Mouse (Mus musculus) hindbrain, embryonic 11.5 days (tissue): ENCODE measurements around the gene Zbtb3. TPM values are rescaled to one million over a fixed set of nuclear protein-coding genes. Genes with fewer than 3 reads are reported as not detected.

Source experiments
- polyA plus RNA-seq: library from polyadenylated mRNA; unstranded; fragments of >200 nt; fragmentation: Nextera tagmentation; extraction: Ambion mirVana; gene quantifications from 2 replicates; pipeline ENCODE4 v1.2.1, GENCODE M21; 2014

Gene Zbtb3
- polyA plus RNA-seq, 1 experiment from 2014 or later: 7.5 TPM

Other genes starting within 250 kb of the Zbtb3 start
- 0.08 and 0.45 TPM in 2 replicates for gene Slc22a8, start 211.3 kb upstream of the Zbtb3 start, polyA plus RNA-seq
- 0.77 and 0.88 TPM in 2 replicates for gene Slc22a6, start 184.5 kb upstream of the Zbtb3 start, polyA plus RNA-seq
- 0.13 and 0.20 TPM in 2 replicates for gene Chrm1, start 138.8 kb upstream of the Zbtb3 start, polyA plus RNA-seq
- gene Slc3a2, start 79.2 kb upstream of the Zbtb3 start, polyA plus RNA-seq: 123 and 136 TPM in 2 replicates
- 83.6 and 87.1 TPM in 2 replicates for gene Wdr74, start 66.7 kb upstream of the Zbtb3 start, polyA plus RNA-seq
- 1.6 and 2.6 TPM in 2 replicates for gene 1700092M07Rik, start 61.8 kb upstream of the Zbtb3 start, polyA plus RNA-seq
- 100 and 111 TPM in 2 replicates for gene Stx5a, start 61.1 kb upstream of the Zbtb3 start, polyA plus RNA-seq
- 213 and 224 TPM in 2 replicates for gene Nxf1, start 45.5 kb upstream of the Zbtb3 start, polyA plus RNA-seq
- gene Tmem223, start 31.6 kb upstream of the Zbtb3 start, polyA plus RNA-seq: 192 and 194 TPM in 2 replicates
- gene Tmem179b, start 28.1 kb upstream of the Zbtb3 start, polyA plus RNA-seq: 46.4 and 50.8 TPM in 2 replicates
- gene Taf6l, start 16.1 kb upstream of the Zbtb3 start, polyA plus RNA-seq: 15.4 and 17.1 TPM in 2 replicates
- 184 and 194 TPM in 2 replicates for gene Polr2g, start 4.0 kb upstream of the Zbtb3 start, polyA plus RNA-seq
- 47.0 and 53.1 TPM in 2 replicates for gene Ttc9c, start 16.8 kb downstream of the Zbtb3 start, polyA plus RNA-seq
- gene Hnrnpul2, start 17.5 kb downstream of the Zbtb3 start, polyA plus RNA-seq: 7.0 and 10.1 TPM in 2 replicates
- gene AC129217.1, start 27.2 kb downstream of the Zbtb3 start, polyA plus RNA-seq: not detected in 2 replicates
- gene Bscl2, start 34.9 kb downstream of the Zbtb3 start, polyA plus RNA-seq: 55.6 and 59.6 TPM in 2 replicates
- gene Gng3, start 36.6 kb downstream of the Zbtb3 start, polyA plus RNA-seq: 158 TPM in 2 replicates
- gene Lrrn4cl, start 48.2 kb downstream of the Zbtb3 start, polyA plus RNA-seq: 0.32 and 0.37 TPM in 2 replicates
- 164 and 180 TPM in 2 replicates for gene Ubxn1, start 68.9 kb downstream of the Zbtb3 start, polyA plus RNA-seq
- gene Uqcc3, start 78.4 kb downstream of the Zbtb3 start, polyA plus RNA-seq: 56.1 and 57.2 TPM in 2 replicates
- gene Lbhd1, start 81.2 kb downstream of the Zbtb3 start, polyA plus RNA-seq: 89.6 and 103 TPM in 2 replicates
- not detected in 2 replicates for gene Gm49403, start 81.4 kb downstream of the Zbtb3 start, polyA plus RNA-seq
- 107 and 112 TPM in 2 replicates for gene 1810009A15Rik, start 86.3 kb downstream of the Zbtb3 start, polyA plus RNA-seq
- not detected in 2 replicates for gene Gm49416, start 86.4 kb downstream of the Zbtb3 start, polyA plus RNA-seq
- gene Ints5, start 90.5 kb downstream of the Zbtb3 start, polyA plus RNA-seq: 26.1 and 32.1 TPM in 2 replicates
- 89.8 and 102 TPM in 2 replicates for gene Ganab, start 95.5 kb downstream of the Zbtb3 start, polyA plus RNA-seq
- 43.5 and 45.8 TPM in 2 replicates for gene B3gat3, start 117.8 kb downstream of the Zbtb3 start, polyA plus RNA-seq
- gene Rom1, start 126.8 kb downstream of the Zbtb3 start, polyA plus RNA-seq: 1.0 and 1.1 TPM in 2 replicates
- gene Eml3, start 127.0 kb downstream of the Zbtb3 start, polyA plus RNA-seq: 6.5 and 7.8 TPM in 2 replicates
- 45.6 and 52.3 TPM in 2 replicates for gene Mta2, start 139.3 kb downstream of the Zbtb3 start, polyA plus RNA-seq
- 23.7 and 27.8 TPM in 2 replicates for gene Tut1, start 151.3 kb downstream of the Zbtb3 start, polyA plus RNA-seq
- gene Eef1g, start 164.5 kb downstream of the Zbtb3 start, polyA plus RNA-seq: 462 and 475 TPM in 2 replicates
- gene Ahnak, start 186.7 kb downstream of the Zbtb3 start, polyA plus RNA-seq: 6.0 and 14.1 TPM in 2 replicates